Mouse (Mus musculus) liver, embryonic 16.5 days (tissue): ENCODE results near the gene Iqsec3. TPM values are rescaled to one million over a fixed set of nuclear protein-coding genes. Genes with fewer than 3 reads are reported as not detected.

ENCODE experiments used
- ATAC-seq: fragments of 200-750 bp; cut with Nextera tagmentation; 2 replicates; pipeline ENCODE4 v1.8.0; 2017; ENCODE audit warnings: low read depth, mild to moderate bottlenecking, moderate number of reproducible peaks, moderate library complexity
- H3K27ac ChIP-seq: fragments of 300-500 bp; sonication (generic); 2 replicates; pipeline ENCODE4 v1.5.1; 2014; ENCODE audit warnings: mild to moderate bottlenecking, low read length
- H3K27me3 ChIP-seq: fragments of 300-500 bp; sonication (generic); 2 replicates; pipeline ENCODE4 v1.6.1; 2014; ENCODE audit warnings: low read depth, low read length, mixed read lengths; ENCODE audit not compliant: control insufficient read depth, insufficient read depth
- H3K36me3 ChIP-seq: fragments of 300-500 bp; sonication (generic); 2 replicates; pipeline ENCODE4 v1.6.1; 2014; ENCODE audit warnings: mild to moderate bottlenecking; ENCODE audit not compliant: control insufficient read depth, insufficient read depth
- H3K4me1 ChIP-seq: fragments of 300-500 bp; sonication (generic); 2 replicates; pipeline ENCODE4 v1.6.1; 2014; ENCODE audit warnings: low read depth, low read length, mixed read lengths; ENCODE audit not compliant: control insufficient read depth
- H3K4me2 ChIP-seq: fragments of 300-500 bp; sonication (generic); 2 replicates; pipeline ENCODE4 v1.6.1; 2014; ENCODE audit warnings: low read depth, low read length, mixed read lengths
- H3K4me3 ChIP-seq: fragments of 300-500 bp; sonication (generic); 2 replicates; pipeline ENCODE4 v1.5.1; 2014; ENCODE audit warnings: low read depth, mild to moderate bottlenecking, low read length
- H3K9ac ChIP-seq: fragments of 300-500 bp; sonication (generic); 2 replicates; pipeline ENCODE4 v1.6.1; 2014; ENCODE audit warnings: low read depth, low read length
- H3K9me3 ChIP-seq: fragments of 300-500 bp; sonication (generic); replicated peaks from 2 replicates; pipeline ENCODE4 v1.6.1; 2016; ENCODE audit warnings: low read length; ENCODE audit not compliant: control insufficient read depth
- WGBS: fragments of 180-500 bp; shearing (Covaris S2); extraction: QIAGEN DNeasy Blood & Tissue Kit; methylation state at CpG from one replicate; pipeline ENCODE4 v1.1.7; 2014; ENCODE audit not compliant: insufficient replicate concordance; 5-methylcytosine and 5-hydroxymethylcytosine counted together
- polyA plus RNA-seq: library from polyadenylated mRNA; unstranded; fragments of >200 nt; fragmentation: Nextera tagmentation; extraction: Ambion mirVana; gene quantifications from 2 replicates; pipeline ENCODE4 v1.2.1, GENCODE M21; 2015

Gene Iqsec3
- polyA plus RNA-seq, 1 experiment from 2014 or later, result not detected

GRCm38 (mm10) chr6:121412558-121413297 lies 60.8 kb downstream of the Iqsec3 start:
- Histone ChIP-seq H3K36me3 (no peaks in the 10 kb centered on the region), H3K9ac (no peak overlapping the region), H3K9me3 (no peaks in the 10 kb centered on the region), H3K27me3 (peaks cover 31% of the 10 kb centered on the region), H3K4me2 (no peak overlapping the region), H3K27ac (no peak overlapping the region), H3K4me1 (no peaks in the 10 kb centered on the region), H3K4me3 (no peak overlapping the region)
- 4% methylated on average over 46 of the region's 46 CpGs for WGBS
- no peak for ATAC-seq

GRCm38 (mm10) chr6:121407571-121408011 lies 65.9 kb downstream of the Iqsec3 start:
- peaks cover 14% of the 10 kb centered on the region for H3K27me3 ChIP-seq
- WGBS, result 24% methylated on average over 5 of the region's 5 CpGs
- no peak overlapping the region for H3K4me2 ChIP-seq
- H3K4me1 ChIP-seq, result no peaks in the 10 kb centered on the region
- no peaks in the 10 kb centered on the region for H3K36me3 ChIP-seq
- no peak overlapping the region for H3K27ac ChIP-seq
- H3K4me3 ChIP-seq, result no peak overlapping the region
- no peaks in the 10 kb centered on the region for H3K9me3 ChIP-seq
- ATAC-seq, result no peak
- no peak overlapping the region for H3K9ac ChIP-seq

GRCm38 (mm10) chr6:121405311-121405710 lies 68.2 kb downstream of the Iqsec3 start:
- Histone ChIP-seq H3K36me3 (no peaks in the 10 kb centered on the region), H3K4me1 (no peaks in the 10 kb centered on the region), H3K9me3 (no peaks in the 10 kb centered on the region), H3K9ac (no peak overlapping the region), H3K27me3 (no peaks in the 10 kb centered on the region), H3K4me3 (no peak overlapping the region), H3K4me2 (no peak overlapping the region), H3K27ac (no peak overlapping the region)
- WGBS, result 71% methylated on average over 8 of the region's 8 CpGs
- no peak for ATAC-seq

- Histone ChIP-seq H3K27ac (no peak overlapping the region), H3K4me2 (no peak overlapping the region), H3K9me3 (no peaks in the 10 kb centered on the region), H3K36me3 (no peaks in the 10 kb centered on the region), H3K9ac (no peak overlapping the region), H3K4me1 (no peaks in the 10 kb centered on the region), H3K4me3 (no peak overlapping the region), H3K27me3 (no peaks in the 10 kb centered on the region)
- ATAC-seq, result no peak
- 81% methylated on average over 8 of the region's 8 CpGs for WGBS
Measured at GRCm38 (mm10) chr6:121402661-121403244, 70.7 kb downstream of the Iqsec3 start.

- WGBS, result 69% methylated on average over 14 of the region's 14 CpGs
Measured at GRCm38 (mm10) chr6:121401826-121402660, 71.4 kb downstream of the Iqsec3 start.

GRCm38 (mm10) chr6:121401140-121401539 lies 72.3 kb downstream of the Iqsec3 start:
- no peaks in the 10 kb centered on the region for H3K9me3 ChIP-seq
- no peak overlapping the region for H3K9ac ChIP-seq
- H3K27ac ChIP-seq, result no peak overlapping the region
- 56% methylated on average over 6 of the region's 6 CpGs for WGBS
- no peak for ATAC-seq
- H3K36me3 ChIP-seq, result no peaks in the 10 kb centered on the region
- H3K4me3 ChIP-seq, result no peak overlapping the region
- H3K27me3 ChIP-seq, result no peaks in the 10 kb centered on the region
- H3K4me2 ChIP-seq, result no peak overlapping the region
- H3K4me1 ChIP-seq, result no peaks in the 10 kb centered on the region

More at GRCm38 (mm10) chr6:121401826-121402660, 71.4 kb downstream of the Iqsec3 start:
- no peaks in the 10 kb centered on the region for H3K9me3 ChIP-seq
- H3K27ac ChIP-seq, result no peak overlapping the region
- no peaks in the 10 kb centered on the region for H3K36me3 ChIP-seq
- no peak for ATAC-seq
- H3K27me3 ChIP-seq, result no peaks in the 10 kb centered on the region
- no peak overlapping the region for H3K4me2 ChIP-seq
- no peaks in the 10 kb centered on the region for H3K4me1 ChIP-seq
- H3K9ac ChIP-seq, result no peak overlapping the region
- H3K4me3 ChIP-seq, result no peak overlapping the region

- no peaks in the 10 kb centered on the region for H3K36me3 ChIP-seq
Measured at GRCm38 (mm10) chr6:121392610-121393252, 80.7 kb downstream of the Iqsec3 start.

GRCm38 (mm10) chr6:121385397-121385796 lies 88.1 kb downstream of the Iqsec3 start:
- Histone ChIP-seq H3K27me3 (no peaks in the 10 kb centered on the region), H3K4me3 (no peak overlapping the region), H3K4me2 (no peak overlapping the region), H3K36me3 (no peaks in the 10 kb centered on the region), H3K4me1 (no peaks in the 10 kb centered on the region), H3K9ac (no peak overlapping the region), H3K27ac (no peak overlapping the region), H3K9me3 (no peaks in the 10 kb centered on the region)
- no peak for ATAC-seq
- 62% methylated on average over 3 of the region's 3 CpGs for WGBS

More at GRCm38 (mm10) chr6:121392610-121393252, 80.7 kb downstream of the Iqsec3 start:
- Histone ChIP-seq H3K4me3 (no peak overlapping the region), H3K4me1 (no peaks in the 10 kb centered on the region), H3K27ac (no peak overlapping the region), H3K9me3 (no peaks in the 10 kb centered on the region), H3K27me3 (no peaks in the 10 kb centered on the region), H3K4me2 (no peak overlapping the region), H3K9ac (no peak overlapping the region)
- whole genome bisulfite sequencing, result 74% methylated on average over 4 of the region's 4 CpGs
- ATAC-seq, result no peak
